Mouse (Mus musculus) C2C12 (cell line): Measurements from ENCODE around the gene Mapk6. TPM values are rescaled to one million over a fixed set of nuclear protein-coding genes. Genes with fewer than 3 reads are reported as not detected.

Experiments
- H3K27me3 ChIP-seq: one replicate; pipeline ENCODE4 v1.6.1; 2011; ENCODE audit not compliant: control insufficient read depth, insufficient read depth, insufficient read length
- H3K36me3 ChIP-seq: one replicate; pipeline ENCODE4 v1.6.1; 2011; ENCODE audit not compliant: control insufficient read depth, insufficient read depth
- H3K4me3 ChIP-seq: one replicate; pipeline ENCODE4 v1.5.1; 2011; ENCODE audit warnings: mild to moderate bottlenecking, control low read depth; ENCODE audit not compliant: poor library complexity, insufficient read depth, severe bottlenecking
- H3K79me2 ChIP-seq: one replicate; pipeline ENCODE4 v1.6.1; 2011; ENCODE audit not compliant: control insufficient read depth, insufficient read depth
- H3K79me3 ChIP-seq: one replicate; pipeline ENCODE4 v1.6.1; 2011; ENCODE audit warnings: low read depth, control low read depth
- H3ac ChIP-seq: one replicate; pipeline ENCODE3; 2011; ENCODE audit warnings: low read depth; ENCODE audit not compliant: control insufficient read depth, insufficient read length
- CEBPB ChIP-seq: IDR thresholded peaks from one replicate; pipeline ENCODE4 v1.6.1; 2011; ENCODE audit warnings: low read depth, mild to moderate bottlenecking, control low read depth, moderate library complexity
- CTCF ChIP-seq: IDR thresholded peaks from one replicate; pipeline ENCODE4 v1.5.1; 2011; ENCODE audit not compliant: control insufficient read depth, insufficient read depth, insufficient read length
- FOSL1 ChIP-seq: IDR thresholded peaks from one replicate; pipeline ENCODE4 v1.8.0; 2011; ENCODE audit warnings: mild to moderate bottlenecking, low read length; ENCODE audit not compliant: poor library complexity, insufficient read depth, severe bottlenecking
- MAX ChIP-seq: IDR thresholded peaks from one replicate; pipeline ENCODE4 v1.6.1; 2011; ENCODE audit warnings: mild to moderate bottlenecking, control low read depth
- MYOD1 ChIP-seq: IDR thresholded peaks from one replicate; pipeline ENCODE4 v1.6.1; 2011; ENCODE audit warnings: low read depth; ENCODE audit not compliant: control insufficient read depth, insufficient read length
- MYOG ChIP-seq: IDR thresholded peaks from one replicate; pipeline ENCODE4 v1.6.1; 2011; ENCODE audit not compliant: control insufficient read depth, insufficient read length; ENCODE audit errors: extremely low read depth
- USF1 ChIP-seq: IDR thresholded peaks from one replicate; pipeline ENCODE4 v1.6.1; 2011; ENCODE audit warnings: low read depth, mild to moderate bottlenecking, control low read depth, moderate library complexity
- polyA plus RNA-seq: library from polyadenylated mRNA; unstranded; fragments of >200 nt; fragmentation: generic; extraction: Trizol; gene quantifications from one replicate; pipeline ENCODE4 v1.2.1, GENCODE M21; 2012; ENCODE audit warnings: missing spikeins

The Mapk6 gene
- polyA plus RNA-seq, 1 experiment: 44.8 TPM

DNA sequence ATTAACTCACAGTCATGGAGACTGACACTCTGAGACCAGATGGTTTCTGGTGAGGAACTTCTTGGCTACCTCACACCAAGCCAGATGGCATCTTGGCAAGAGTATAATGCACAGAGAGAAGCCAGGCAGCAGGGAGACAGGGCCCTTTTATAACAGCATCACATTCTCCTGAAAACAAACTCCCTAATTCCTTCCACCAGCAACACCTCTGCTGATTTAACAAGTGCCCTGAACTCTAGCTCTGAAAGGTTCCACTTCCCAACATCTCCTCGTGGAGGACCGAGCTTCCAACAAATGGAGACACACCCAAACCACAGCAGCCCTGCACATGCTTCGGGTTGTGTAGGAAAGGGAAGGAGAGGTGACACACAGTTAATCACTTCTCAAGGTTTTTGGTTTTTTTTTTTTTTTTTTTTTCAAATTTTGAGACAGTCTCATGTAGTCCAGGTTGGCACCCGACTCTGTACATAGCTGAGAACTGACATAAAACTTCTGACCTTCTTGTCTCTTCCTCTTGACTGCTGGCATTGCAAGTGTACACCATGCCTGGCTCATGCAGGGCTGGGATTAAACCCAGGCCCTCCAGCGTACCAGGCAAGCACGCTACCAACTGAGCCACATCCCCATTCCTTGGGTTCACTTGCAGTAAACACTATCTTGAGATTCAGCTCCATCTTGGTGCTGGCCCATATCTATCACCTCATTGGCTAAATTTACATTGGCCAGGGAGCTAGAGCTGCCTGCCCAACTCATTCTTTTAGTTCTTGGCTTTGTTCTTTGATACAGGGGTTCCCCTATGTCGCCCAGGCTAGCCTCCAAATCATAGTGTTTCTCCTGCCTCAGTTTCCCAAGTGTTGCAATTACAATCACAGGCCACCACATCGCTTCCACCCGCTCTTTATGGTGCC lies 17.8 kb upstream of the Mapk6 start:
- H3K79me3 ChIP-seq: no peaks in the 10 kb centered on the region
- H3K36me3 ChIP-seq: no peaks in the 10 kb centered on the region

DNA sequence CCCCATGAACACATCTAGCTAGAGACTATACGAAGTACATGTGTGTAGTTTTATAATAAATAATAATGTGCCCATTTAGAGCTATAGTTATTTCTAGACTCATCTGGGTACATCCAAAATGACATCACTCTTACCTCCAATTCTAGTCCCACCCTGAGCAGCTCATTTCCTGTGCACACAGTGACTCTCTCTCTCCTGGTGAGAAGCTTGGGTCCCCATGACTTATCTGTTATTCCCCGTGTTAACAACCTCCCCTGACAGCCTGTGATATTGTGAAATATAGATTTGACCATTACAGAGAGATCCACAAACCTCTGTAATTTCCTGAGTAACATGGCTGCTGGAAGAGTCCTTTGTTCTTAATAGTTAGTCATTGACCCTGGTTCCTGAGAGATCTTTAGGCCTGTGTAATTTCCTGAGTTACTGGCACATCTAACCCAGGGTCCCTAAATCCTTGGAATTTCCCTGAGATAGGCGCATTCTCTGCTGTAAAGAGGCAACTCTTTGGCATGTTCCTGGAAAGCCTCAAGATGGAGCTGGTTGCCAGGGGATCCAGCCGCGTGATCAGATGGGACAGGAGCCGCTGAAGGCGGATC lies 16.1 kb upstream of the Mapk6 start:
- Histone ChIP-seq H3K79me3 (no peaks in the 10 kb centered on the region), H3K36me3 (no peaks in the 10 kb centered on the region), H3ac (no peak overlapping the region), H3K27me3 (no peaks in the 10 kb centered on the region), H3K79me2 (peaks cover 16% of the 10 kb centered on the region), H3K4me3 (no peak overlapping the region)
- TF ChIP-seq MYOG: no peak

More for the DNA sequence above, 17.8 kb upstream of the Mapk6 start:
- Histone ChIP-seq H3K27me3 (no peaks in the 10 kb centered on the region), H3K79me2 (peaks cover 16% of the 10 kb centered on the region), H3K4me3 (no peak overlapping the region), H3ac (no peak overlapping the region)
- TF ChIP-seq CEBPB (no peak), MAX (peak; percentile 90)

DNA sequence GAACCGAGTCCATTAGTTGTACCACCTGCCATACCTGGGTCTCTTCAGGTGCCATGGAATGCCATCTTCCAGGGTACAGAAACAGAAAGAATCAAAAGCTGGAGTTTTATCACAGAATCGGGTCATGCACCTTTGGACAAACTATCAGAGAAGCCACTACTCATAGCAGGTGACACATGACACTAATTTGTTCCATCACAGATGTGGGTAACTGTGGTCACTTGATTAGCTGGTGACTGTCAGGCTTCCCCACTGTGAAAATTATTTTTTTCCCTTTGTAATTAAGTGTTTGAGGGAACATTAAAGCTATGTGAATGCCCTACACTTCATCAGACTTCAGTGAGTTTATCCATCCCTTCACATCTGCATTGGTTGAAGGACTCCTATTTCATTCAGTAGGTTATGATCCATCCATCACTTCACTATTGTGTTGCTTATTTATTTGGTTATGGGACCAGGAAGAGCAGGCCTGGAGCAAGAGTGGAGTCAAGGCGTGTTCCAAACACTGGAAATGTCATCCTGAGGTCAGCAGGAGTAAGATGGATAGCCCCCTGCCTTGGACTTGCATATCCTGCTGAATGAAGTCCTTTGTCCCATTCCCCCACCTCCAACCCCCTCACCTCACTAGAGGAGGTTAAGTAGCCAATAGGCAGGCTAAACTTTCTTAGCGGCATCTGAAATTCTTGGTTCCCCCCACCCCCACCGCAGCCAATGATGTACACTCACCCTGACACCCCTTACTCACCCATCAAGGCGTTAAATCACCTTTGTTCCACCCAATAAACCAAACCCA lies 14.7 kb upstream of the Mapk6 start:
- H3ac ChIP-seq: no peak overlapping the region
- H3K79me3 ChIP-seq: no peaks in the 10 kb centered on the region
- no peak for TF ChIP-seq FOSL1
- no peak overlapping the region for H3K4me3 ChIP-seq
- H3K27me3 ChIP-seq: no peaks in the 10 kb centered on the region
- H3K36me3 ChIP-seq: no peaks in the 10 kb centered on the region
- H3K79me2 ChIP-seq: peaks cover 16% of the 10 kb centered on the region

DNA sequence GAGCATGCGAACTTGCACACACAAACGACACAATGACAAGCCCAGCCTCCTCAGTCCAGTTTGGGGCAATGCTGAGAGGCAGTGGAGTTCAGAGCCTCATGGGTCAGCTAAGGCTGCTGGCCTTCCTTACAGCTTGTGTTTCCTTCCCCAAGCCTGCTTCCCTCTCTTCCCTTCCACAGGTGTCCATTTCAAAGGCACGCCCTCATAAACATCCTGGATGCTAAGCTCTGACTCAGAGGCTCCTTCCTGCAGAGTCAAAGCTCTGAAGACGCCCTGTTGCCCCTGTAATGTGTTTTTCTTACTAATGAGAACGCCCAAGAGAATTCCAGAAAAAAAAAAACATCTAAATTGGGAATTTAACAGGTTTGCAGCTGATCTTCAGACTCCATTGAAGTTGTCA lies 13.9 kb upstream of the Mapk6 start:
- TF ChIP-seq MYOD1 (peak; percentile 63), FOSL1 (no peak)
- peaks cover 16% of the 10 kb centered on the region for H3K79me2 ChIP-seq
- no peaks in the 10 kb centered on the region for H3K36me3 ChIP-seq
- H3K27me3 ChIP-seq: no peaks in the 10 kb centered on the region
- H3ac ChIP-seq: no peak overlapping the region
- no peak overlapping the region for H3K4me3 ChIP-seq
- no peaks in the 10 kb centered on the region for H3K79me3 ChIP-seq

DNA sequence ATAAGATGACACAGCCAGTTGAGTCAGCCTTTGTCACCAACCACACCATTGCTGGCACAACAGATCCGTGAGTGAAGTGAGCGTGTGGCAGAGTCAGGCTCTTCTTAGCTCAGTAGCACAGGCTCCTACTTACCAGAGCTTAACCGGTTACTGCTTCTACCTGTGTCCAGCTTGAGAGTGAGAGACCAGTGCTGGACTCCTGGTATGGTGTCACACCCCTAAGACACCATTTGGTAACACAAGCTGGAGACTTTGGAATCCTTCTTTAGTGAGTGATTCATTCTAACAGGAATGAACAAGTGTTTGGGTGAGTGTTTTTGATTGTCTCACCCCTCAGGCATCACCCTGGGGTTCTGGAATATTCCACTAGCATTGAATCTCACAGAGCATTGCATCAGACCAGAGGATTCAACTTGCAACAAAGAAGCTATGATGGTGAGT lies 12.5 kb upstream of the Mapk6 start:
- H3K4me3 ChIP-seq: no peak overlapping the region
- H3K27me3 ChIP-seq: no peaks in the 10 kb centered on the region
- H3K79me3 ChIP-seq: no peaks in the 10 kb centered on the region
- peaks cover 16% of the 10 kb centered on the region for H3K79me2 ChIP-seq
- TF ChIP-seq CTCF: no peak
- no peak for TF ChIP-seq USF1
- no peak for TF ChIP-seq MAX
- peak; percentile 89 for TF ChIP-seq CEBPB
- TF ChIP-seq FOSL1: peak; percentile 46
- no peak for TF ChIP-seq MYOG
- TF ChIP-seq MYOD1: peak; percentile 86
- H3K36me3 ChIP-seq: no peaks in the 10 kb centered on the region
- no peak overlapping the region for H3ac ChIP-seq

- H3ac ChIP-seq: no peak overlapping the region
- H3K4me3 ChIP-seq: no peak overlapping the region
- TF ChIP-seq MYOG: no peak
- TF ChIP-seq MYOD1: no peak
- no peak for TF ChIP-seq USF1
- TF ChIP-seq CEBPB: no peak
- H3K36me3 ChIP-seq: no peaks in the 10 kb centered on the region
- peaks cover under 1% of the 10 kb centered on the region for H3K79me3 ChIP-seq
- peaks cover 3% of the 10 kb centered on the region for H3K79me2 ChIP-seq
- H3K27me3 ChIP-seq: no peaks in the 10 kb centered on the region
Measured at GRCm38 (mm10) chr9:75414204-75414603, 4.4 kb upstream of the Mapk6 start.
